ENCODE assay signal across 10 mouse cellular contexts in genomic region chr12:84752131-84752977, GRCm38 (mm10). TPM values are rescaled to one million over a fixed set of nuclear protein-coding genes. Genes with fewer than 3 reads are reported as not detected.
DNase-seq lines count a peak whose midpoint lies in the region; ATAC-seq and TF ChIP-seq lines count a peak whose summit lies in the region.
"Had no signal": no experiment of that assay in that cellular context is flagged by ENCODE, and none has a peak within 500 bp of the region (broad histone marks: within the 10 kb centered on the region; RNA-seq: fewer than 3 reads in every experiment).

No protein-coding gene starts in this region.

- peak; percentile 22 for DNase-seq in limb, embryonic 14.5 days (ENCODE audit: low spot score)
- DNase-seq in retina, postnatal 1 day = peak; percentile 76
- no peak for DNase-seq in urinary bladder, postnatal 25 days (ENCODE audit: low spot score)
- no peak for DNase-seq in urinary bladder, adult 18-20 months (ENCODE audit: low spot score in 2 of 2)
- DNase-seq: lung, embryonic 14.5 days had no signal

- no peak for TF ChIP-seq POLR2A in limb, embryonic 14.5 days (IDR thresholded peaks at IDR 0.05; ENCODE audit: borderline replicate concordance, extremely low read depth, insufficient read depth, insufficient read length)

- no peaks in the 10 kb centered on the region for H3K9me3 ChIP-seq in heart, embryonic 12.5 days (replicated peaks)
- H3K9me3 ChIP-seq in heart, embryonic 11.5 days (replicated peaks; ENCODE audit: control insufficient read depth, low read length) = no peaks in the 10 kb centered on the region
- no peaks in the 10 kb centered on the region for H3K9me3 ChIP-seq in forebrain, embryonic 15.5 days
- no peaks in the 10 kb centered on the region for H3K9me3 ChIP-seq in limb, embryonic 14.5 days (ENCODE audit: control insufficient read depth, low read length)

- ATAC-seq in heart, embryonic 12.5 days (ENCODE audit: insufficient number of reproducible peaks, low FRiP score) = no peak
- no peak for ATAC-seq in heart, embryonic 11.5 days (replicated peaks; ENCODE audit: insufficient number of reproducible peaks, low FRiP score, low TSS enrichment)
- peak; percentile 75 for ATAC-seq in forebrain, embryonic 15.5 days (replicated peaks)
- ATAC-seq in limb, embryonic 14.5 days (ENCODE audit: low FRiP score, low read depth) = 0 out of 2 replicates have a peak, but pooled peaks have one; percentile 41

- H3K4me3 ChIP-seq in heart, embryonic 12.5 days = no peak overlapping the region
- H3K4me3 ChIP-seq in heart, embryonic 11.5 days (ENCODE audit: low read depth, low read length) = no peak overlapping the region
- H3K4me3 ChIP-seq in brown adipose tissue, adult 24 weeks (ENCODE audit: insufficient read depth, low read depth, low read length) = no peak overlapping the region
- no peak overlapping the region for H3K4me3 ChIP-seq in forebrain, embryonic 15.5 days
- H3K4me3 ChIP-seq in limb, embryonic 14.5 days (replicated peaks; ENCODE audit: low read length) = no peak overlapping the region

- H3K9ac ChIP-seq in heart, embryonic 12.5 days = 0 out of 2 replicates have a peak overlapping the region, but pooled peaks have one; percentile 10
- no peak overlapping the region for H3K9ac ChIP-seq in heart, embryonic 11.5 days (ENCODE audit: low read depth, low read length)
- no peak overlapping the region for H3K9ac ChIP-seq in forebrain, embryonic 15.5 days (replicated peaks)
- H3K9ac ChIP-seq in limb, embryonic 14.5 days (ENCODE audit: low read depth, low read length, severe bottlenecking) = peak overlapping the region; percentile 13; the same call in 1 of the 2 replicates
- H3K9ac ChIP-seq: lung, embryonic 14.5 days had no signal

- no peaks in the 10 kb centered on the region for H3K27me3 ChIP-seq in heart, embryonic 12.5 days (replicated peaks)
- no peaks in the 10 kb centered on the region for H3K27me3 ChIP-seq in heart, embryonic 11.5 days (ENCODE audit: control insufficient read depth, insufficient read depth, low read length)
- no peaks in the 10 kb centered on the region for H3K27me3 ChIP-seq in forebrain, embryonic 15.5 days
- H3K27me3 ChIP-seq in limb, embryonic 14.5 days (ENCODE audit: control insufficient read depth, insufficient read depth, low read length) = no peaks in the 10 kb centered on the region
- H3K27me3 ChIP-seq: CH12.LX had no signal

- H3K4me1 ChIP-seq in heart, embryonic 12.5 days (replicated peaks) = no peaks in the 10 kb centered on the region
- H3K4me1 ChIP-seq in heart, embryonic 11.5 days (ENCODE audit: control insufficient read depth, insufficient read depth, low read length) = no peaks in the 10 kb centered on the region
- no peaks in the 10 kb centered on the region for H3K4me1 ChIP-seq in brown adipose tissue, adult 24 weeks (ENCODE audit: control insufficient read depth, insufficient read depth, insufficient read length, low read length)
- peaks cover 28% of the 10 kb centered on the region for H3K4me1 ChIP-seq in forebrain, embryonic 15.5 days
- no peaks in the 10 kb centered on the region for H3K4me1 ChIP-seq in limb, embryonic 14.5 days (ENCODE audit: control insufficient read depth, insufficient read depth, low read length)

- H3K36me3 ChIP-seq in heart, embryonic 12.5 days = peaks cover 14% of the 10 kb centered on the region
- H3K36me3 ChIP-seq in heart, embryonic 11.5 days (ENCODE audit: control insufficient read depth, insufficient read depth, low read length) = no peaks in the 10 kb centered on the region
- peaks cover 14% of the 10 kb centered on the region for H3K36me3 ChIP-seq in forebrain, embryonic 15.5 days
- H3K36me3 ChIP-seq in limb, embryonic 14.5 days (ENCODE audit: control insufficient read depth, insufficient read depth, low read length) = peaks cover 14% of the 10 kb centered on the region

- H3K4me2 ChIP-seq in heart, embryonic 12.5 days = no peak overlapping the region
- H3K4me2 ChIP-seq in heart, embryonic 11.5 days = no peak overlapping the region
- no peak overlapping the region for H3K4me2 ChIP-seq in forebrain, embryonic 15.5 days (replicated peaks)
- no peak overlapping the region for H3K4me2 ChIP-seq in limb, embryonic 14.5 days (replicated peaks; ENCODE audit: low read depth, low read length, severe bottlenecking)
- H3K4me2 ChIP-seq: lung, embryonic 14.5 days had no signal

- H3K27ac ChIP-seq in heart, embryonic 12.5 days (ENCODE audit: poor library complexity, severe bottlenecking) = no peak overlapping the region
- no peak overlapping the region for H3K27ac ChIP-seq in heart, embryonic 11.5 days (ENCODE audit: low read depth, low read length)
- H3K27ac ChIP-seq in brown adipose tissue, adult 24 weeks (replicated peaks; ENCODE audit: low read depth, low read length) = peak overlapping the region; percentile 50; the same call in 1 of the 2 replicates
- H3K27ac ChIP-seq in forebrain, embryonic 15.5 days (replicated peaks) = peak overlapping the region; percentile 42
- no peak overlapping the region for H3K27ac ChIP-seq in limb, embryonic 14.5 days (replicated peaks; ENCODE audit: low read depth, low read length)

- WGBS in heart, embryonic 12.5 days = 46% methylated on average over 14 of the region's 14 CpGs
- 46% methylated on average over 14 of the region's 14 CpGs for WGBS in heart, embryonic 11.5 days (ENCODE audit: insufficient replicate concordance)
- 23% methylated on average over 14 of the region's 14 CpGs for WGBS in forebrain, embryonic 15.5 days
- 28% methylated on average over 14 of the region's 14 CpGs for WGBS in limb, embryonic 14.5 days

RNA-seq across cellular contexts. Expression of gene Npc2, which starts 20.6 kb away (rescaled TPM):
- polyA plus RNA-seq in heart, embryonic 12.5 days (2016; fragmentation: Nextera tagmentation; extraction: Ambion mirVana) = 55.0 and 56.5 TPM in 2 replicates
- 52.0 and 55.6 TPM in 2 replicates for polyA plus RNA-seq in heart, embryonic 11.5 days (2014; fragmentation: Nextera tagmentation; extraction: Ambion mirVana)
- polyA plus RNA-seq in brown adipose tissue, adult 24 weeks (2012; ENCODE audit: insufficient read depth, insufficient read length, missing spikeins) = 210 and 264 TPM in 2 replicates
- 80.7 and 87.5 TPM in 2 replicates for polyA plus RNA-seq in forebrain, embryonic 15.5 days (2015; fragmentation: Nextera tagmentation; extraction: Ambion mirVana)
- polyA plus RNA-seq in limb, embryonic 14.5 days (2012; rRNA removed) = 76.2 and 87.7 TPM in 2 replicates
- polyA plus RNA-seq in limb, embryonic 14.5 days (2014; fragmentation: Nextera tagmentation; extraction: Ambion mirVana) = 65.1 and 73.4 TPM in 2 replicates

RNA-seq across cellular contexts. Expression of gene Isca2, which starts 20.7 kb away (rescaled TPM):
- 127 and 137 TPM in 2 replicates for polyA plus RNA-seq in heart, embryonic 12.5 days (2016; fragmentation: Nextera tagmentation; extraction: Ambion mirVana)
- 133 and 142 TPM in 2 replicates for polyA plus RNA-seq in heart, embryonic 11.5 days (2014; fragmentation: Nextera tagmentation; extraction: Ambion mirVana)
- 302 and 313 TPM in 2 replicates for polyA plus RNA-seq in brown adipose tissue, adult 24 weeks (2012; ENCODE audit: insufficient read depth, insufficient read length, missing spikeins)
- 125 and 144 TPM in 2 replicates for polyA plus RNA-seq in forebrain, embryonic 15.5 days (2015; fragmentation: Nextera tagmentation; extraction: Ambion mirVana)
- 108 TPM in 2 replicates for polyA plus RNA-seq in limb, embryonic 14.5 days (2012; rRNA removed)
- polyA plus RNA-seq in limb, embryonic 14.5 days (2014; fragmentation: Nextera tagmentation; extraction: Ambion mirVana) = 138 and 145 TPM in 2 replicates

RNA-seq across cellular contexts. Expression of gene Syndig1l, which starts 53.7 kb away (rescaled TPM):
- not detected in 2 replicates for polyA plus RNA-seq in heart, embryonic 12.5 days (2016; fragmentation: Nextera tagmentation; extraction: Ambion mirVana)
- not detected in 2 replicates for polyA plus RNA-seq in heart, embryonic 11.5 days (2014; fragmentation: Nextera tagmentation; extraction: Ambion mirVana)
- polyA plus RNA-seq in brown adipose tissue, adult 24 weeks (2012; ENCODE audit: insufficient read depth, insufficient read length, missing spikeins) = not detected in 2 replicates
- 3.4 and 3.9 TPM in 2 replicates for polyA plus RNA-seq in forebrain, embryonic 15.5 days (2015; fragmentation: Nextera tagmentation; extraction: Ambion mirVana)
- polyA plus RNA-seq in limb, embryonic 14.5 days (2012; rRNA removed) = 0.03 TPM in 1 of 2 replicates, not detected in the other
- polyA plus RNA-seq in limb, embryonic 14.5 days (2014; fragmentation: Nextera tagmentation; extraction: Ambion mirVana) = not detected in 2 replicates
- polyA plus RNA-seq: lung, embryonic 14.5 days had no signal

Comparison
In these comparisons a context has a peak if more than half of its experiments do, and no peak if none do; other contexts are left out.
1. H3K9ac ChIP-seq: peak in heart, embryonic 12.5 days (single experiment) and limb, embryonic 14.5 days (single experiment); none in heart, embryonic 11.5 days (single experiment) and forebrain, embryonic 15.5 days (single experiment).
2. ATAC-seq: peak in forebrain, embryonic 15.5 days (single experiment) and limb, embryonic 14.5 days (single experiment); none in heart, embryonic 12.5 days (single experiment) and heart, embryonic 11.5 days (single experiment).
3. H3K27ac ChIP-seq: peak in brown adipose tissue, adult 24 weeks (single experiment) and forebrain, embryonic 15.5 days (single experiment); none in heart, embryonic 12.5 days (single experiment), heart, embryonic 11.5 days (single experiment) and limb, embryonic 14.5 days (single experiment).
4. DNase-seq: peak in limb, embryonic 14.5 days (single experiment) and retina, postnatal 1 day (single experiment); none in urinary bladder, postnatal 25 days (single experiment) and urinary bladder, adult 18-20 months (0 of 2).